Mouse (Mus musculus) lung, postnatal 0 days (tissue): Measurements from ENCODE around the gene Metap1.

ENCODE experiments used
- CTCF ChIP-seq: IDR thresholded peaks from 2 replicates; pipeline ENCODE4 v1.5.1; 2016; ENCODE audit warnings: antibody characterized with exemption, mild to moderate bottlenecking
- EP300 ChIP-seq: IDR thresholded peaks from 2 replicates; pipeline ENCODE4 v1.6.1; 2016; ENCODE audit warnings: antibody characterized with exemption, mild to moderate bottlenecking, control low read depth

- no peak for TF ChIP-seq CTCF
- peak; percentile 60 for TF ChIP-seq EP300
Measured at GRCm38 (mm10) chr3:138526073-138526915, 37.0 kb upstream of the Metap1 start, which contains the start of gene Eif4e.
